Mouse (Mus musculus) forebrain, embryonic 15.5 days (tissue): ENCODE measurements at regions not wholly inside any gene's neighbourhood (a gene's known extent, or its start where the extent isn't known, plus 50 kb on each side); places are given as distances from the start of the nearest gene placed in this dataset.
"Not testable (repeated sequence)": the region's sequence is repeated elsewhere in the genome, so short reads cannot be mapped to it uniquely, and the experiment has no call there.

Experiments used
- ATAC-seq: fragments of 200-750 bp; cut with Nextera tagmentation; replicated peaks from 2 replicates; pipeline ENCODE4 v1.8.0; 2017; ENCODE audit warnings: mild to moderate bottlenecking, moderate TSS enrichment, moderate library complexity
- H3K27ac ChIP-seq: fragments of 300-500 bp; sonication (generic); replicated peaks from 2 replicates; pipeline ENCODE4 v1.5.1; 2015; ENCODE audit warnings: mild to moderate bottlenecking, inconsistent platforms
- H3K27me3 ChIP-seq: fragments of 300-500 bp; sonication (generic); 2 replicates; pipeline ENCODE4 v1.6.1; 2015; ENCODE audit warnings: inconsistent platforms
- H3K36me3 ChIP-seq: fragments of 300-500 bp; sonication (generic); 2 replicates; pipeline ENCODE4 v1.6.1; 2015; ENCODE audit warnings: mild to moderate bottlenecking, inconsistent platforms
- H3K4me1 ChIP-seq: fragments of 300-500 bp; sonication (generic); 2 replicates; pipeline ENCODE4 v1.6.1; 2015; ENCODE audit warnings: inconsistent platforms
- H3K4me2 ChIP-seq: fragments of 300-500 bp; sonication (generic); replicated peaks from 2 replicates; pipeline ENCODE4 v1.6.1; 2015; ENCODE audit warnings: mild to moderate bottlenecking, inconsistent platforms
- H3K4me3 ChIP-seq: fragments of 300-500 bp; sonication (generic); 2 replicates; pipeline ENCODE4 v1.5.1; 2015; ENCODE audit warnings: mild to moderate bottlenecking, inconsistent platforms
- H3K9ac ChIP-seq: fragments of 300-500 bp; sonication (generic); replicated peaks from 2 replicates; pipeline ENCODE4 v1.6.1; 2015; ENCODE audit warnings: mild to moderate bottlenecking, inconsistent platforms
- H3K9me3 ChIP-seq: fragments of 300-500 bp; sonication (generic); 2 replicates; pipeline ENCODE4 v1.6.1; 2016; ENCODE audit warnings: inconsistent platforms
- WGBS: fragments of 180-500 bp; shearing (Covaris S2); methylation state at CpG from one replicate; pipeline ENCODE4 v1.1.7; 2015; ENCODE audit warnings: mixed read lengths; 5-methylcytosine and 5-hydroxymethylcytosine counted together

GRCm38 (mm10) chr14:33691690-33692089, 102.7 kb downstream of the Ptpn20 start:
- Histone ChIP-seq H3K9ac (no peak overlapping the region), H3K27ac (no peak overlapping the region), H3K4me3 (no peak overlapping the region), H3K27me3 (no peaks in the 10 kb centered on the region), H3K9me3 (no peaks in the 10 kb centered on the region), H3K4me2 (no peak overlapping the region), H3K4me1 (peaks cover 12% of the 10 kb centered on the region), H3K36me3 (no peaks in the 10 kb centered on the region)
- 26% methylated on average over 2 of the region's 2 CpGs for WGBS
- peak; percentile 62 for ATAC-seq

- no peaks in the 10 kb centered on the region for H3K9me3 ChIP-seq
- H3K9ac ChIP-seq, result no peak overlapping the region
- no peak overlapping the region for H3K27ac ChIP-seq
- WGBS, result 47% methylated on average over 2 of the region's 2 CpGs
- ATAC-seq, result no peak; the same call in 1 of the 2 replicates
- no peaks in the 10 kb centered on the region for H3K36me3 ChIP-seq
- no peaks in the 10 kb centered on the region for H3K27me3 ChIP-seq
- no peak overlapping the region for H3K4me3 ChIP-seq
- H3K4me2 ChIP-seq, result no peak overlapping the region
- H3K4me1 ChIP-seq, result peaks cover 12% of the 10 kb centered on the region
These were observed 105.2 kb downstream of the Ptpn20 start for GRCm38 (mm10) chr14:33694224-33694623.

GRCm38 (mm10) chr14:33695362-33695982, 106.5 kb downstream of the Ptpn20 start:
- no peaks in the 10 kb centered on the region for H3K9me3 ChIP-seq
- H3K27ac ChIP-seq, result no peak overlapping the region
- peaks cover 12% of the 10 kb centered on the region for H3K4me1 ChIP-seq
- WGBS, result 24% methylated on average over 8 of the region's 8 CpGs
- no peak overlapping the region for H3K9ac ChIP-seq
- H3K36me3 ChIP-seq, result no peaks in the 10 kb centered on the region
- no peak overlapping the region for H3K4me3 ChIP-seq
- H3K27me3 ChIP-seq, result no peaks in the 10 kb centered on the region
- ATAC-seq, result peak; percentile 44; the same call in 1 of the 2 replicates
- H3K4me2 ChIP-seq, result no peak overlapping the region

- Histone ChIP-seq H3K27ac (no peak overlapping the region), H3K4me2 (no peak overlapping the region), H3K4me3 (no peak overlapping the region), H3K4me1 (peaks cover 4% of the 10 kb centered on the region), H3K9me3 (no peaks in the 10 kb centered on the region), H3K36me3 (no peaks in the 10 kb centered on the region), H3K27me3 (no peaks in the 10 kb centered on the region), H3K9ac (no peak overlapping the region)
- ATAC-seq, result no peak
- WGBS, result 84% methylated on average over 3 of the region's 3 CpGs
These were observed 107.8 kb downstream of the Ptpn20 start for GRCm38 (mm10) chr14:33696817-33697216.

- no peak for ATAC-seq
These were observed 110.9 kb downstream of the Ptpn20 start for GRCm38 (mm10) chr14:33699777-33700438.

GRCm38 (mm10) chr14:33707661-33708297, 118.8 kb downstream of the Ptpn20 start:
- Histone ChIP-seq H3K4me1 (no peaks in the 10 kb centered on the region), H3K27ac (no peak overlapping the region), H3K9ac (no peak overlapping the region), H3K36me3 (no peaks in the 10 kb centered on the region), H3K4me3 (no peak overlapping the region), H3K9me3 (no peaks in the 10 kb centered on the region), H3K27me3 (no peaks in the 10 kb centered on the region), H3K4me2 (no peak overlapping the region)
- 75% methylated on average over 6 of the region's 6 CpGs for WGBS
- ATAC-seq, result no peak

More at GRCm38 (mm10) chr14:33699777-33700438, 110.9 kb downstream of the Ptpn20 start:
- H3K4me3 ChIP-seq, result no peak overlapping the region
- no peaks in the 10 kb centered on the region for H3K27me3 ChIP-seq
- H3K27ac ChIP-seq, result no peak overlapping the region
- no peaks in the 10 kb centered on the region for H3K4me1 ChIP-seq
- no peaks in the 10 kb centered on the region for H3K36me3 ChIP-seq
- WGBS, result 89% methylated on average over 13 of the region's 13 CpGs
- H3K9ac ChIP-seq, result no peak overlapping the region
- no peaks in the 10 kb centered on the region for H3K9me3 ChIP-seq
- no peak overlapping the region for H3K4me2 ChIP-seq

- Histone ChIP-seq H3K27me3 (no peaks in the 10 kb centered on the region), H3K4me3 (no peak overlapping the region), H3K4me2 (no peak overlapping the region), H3K27ac (no peak overlapping the region), H3K9ac (no peak overlapping the region), H3K36me3 (no peaks in the 10 kb centered on the region), H3K9me3 (no peaks in the 10 kb centered on the region), H3K4me1 (no peaks in the 10 kb centered on the region)
- ATAC-seq, result no peak
- 89% methylated on average over 4 of the region's 4 CpGs for WGBS
These were observed 119.3 kb downstream of the Ptpn20 start for GRCm38 (mm10) chr14:33708298-33708665.

GRCm38 (mm10) chr14:33712458-33712857, 123.5 kb downstream of the Ptpn20 start:
- no peak for ATAC-seq
- H3K9ac ChIP-seq, result no peak overlapping the region
- H3K27ac ChIP-seq, result no peak overlapping the region
- H3K27me3 ChIP-seq, result no peaks in the 10 kb centered on the region
- no peaks in the 10 kb centered on the region for H3K36me3 ChIP-seq
- WGBS, result 97% methylated on average over 1 of the region's 1 CpGs
- no peaks in the 10 kb centered on the region for H3K9me3 ChIP-seq
- no peaks in the 10 kb centered on the region for H3K4me1 ChIP-seq
- no peak overlapping the region for H3K4me2 ChIP-seq
- H3K4me3 ChIP-seq, result no peak overlapping the region

GRCm38 (mm10) chr14:33719651-33720050, 130.6 kb downstream of the Ptpn20 start:
- Histone ChIP-seq H3K4me3 (no peak overlapping the region), H3K27ac (no peak overlapping the region), H3K9ac (no peak overlapping the region), H3K27me3 (no peaks in the 10 kb centered on the region), H3K9me3 (no peaks in the 10 kb centered on the region), H3K4me1 (no peaks in the 10 kb centered on the region), H3K36me3 (no peaks in the 10 kb centered on the region), H3K4me2 (no peak overlapping the region)
- WGBS, result 82% methylated on average over 6 of the region's 6 CpGs
- ATAC-seq, result no peak

GRCm38 (mm10) chr14:33722379-33723145, 133.6 kb downstream of the Ptpn20 start:
- not testable (repeated sequence) for H3K9ac ChIP-seq, H3K27me3 ChIP-seq, H3K36me3 ChIP-seq, H3K4me3 ChIP-seq, H3K27ac ChIP-seq, H3K4me2 ChIP-seq, H3K4me1 ChIP-seq, ATAC-seq, H3K9me3 ChIP-seq
- WGBS, result 93% methylated on average over 5 of the region's 5 CpGs

GRCm38 (mm10) chr14:33726500-33726899, 137.5 kb downstream of the Ptpn20 start:
- H3K9ac ChIP-seq, result no peak overlapping the region
- peaks cover 6% of the 10 kb centered on the region; the same call in 1 of the 2 replicates for H3K4me1 ChIP-seq
- ATAC-seq, result no peak
- H3K27me3 ChIP-seq, result no peaks in the 10 kb centered on the region
- no peaks in the 10 kb centered on the region for H3K36me3 ChIP-seq
- H3K4me3 ChIP-seq, result no peak overlapping the region
- no peaks in the 10 kb centered on the region for H3K9me3 ChIP-seq
- no peak overlapping the region for H3K27ac ChIP-seq
- 93% methylated on average over 10 of the region's 10 CpGs for WGBS
- no peak overlapping the region for H3K4me2 ChIP-seq
